Mouse (Mus musculus): ENCODE data around the gene Slc25a45.

Gene Slc25a45

DNA sequence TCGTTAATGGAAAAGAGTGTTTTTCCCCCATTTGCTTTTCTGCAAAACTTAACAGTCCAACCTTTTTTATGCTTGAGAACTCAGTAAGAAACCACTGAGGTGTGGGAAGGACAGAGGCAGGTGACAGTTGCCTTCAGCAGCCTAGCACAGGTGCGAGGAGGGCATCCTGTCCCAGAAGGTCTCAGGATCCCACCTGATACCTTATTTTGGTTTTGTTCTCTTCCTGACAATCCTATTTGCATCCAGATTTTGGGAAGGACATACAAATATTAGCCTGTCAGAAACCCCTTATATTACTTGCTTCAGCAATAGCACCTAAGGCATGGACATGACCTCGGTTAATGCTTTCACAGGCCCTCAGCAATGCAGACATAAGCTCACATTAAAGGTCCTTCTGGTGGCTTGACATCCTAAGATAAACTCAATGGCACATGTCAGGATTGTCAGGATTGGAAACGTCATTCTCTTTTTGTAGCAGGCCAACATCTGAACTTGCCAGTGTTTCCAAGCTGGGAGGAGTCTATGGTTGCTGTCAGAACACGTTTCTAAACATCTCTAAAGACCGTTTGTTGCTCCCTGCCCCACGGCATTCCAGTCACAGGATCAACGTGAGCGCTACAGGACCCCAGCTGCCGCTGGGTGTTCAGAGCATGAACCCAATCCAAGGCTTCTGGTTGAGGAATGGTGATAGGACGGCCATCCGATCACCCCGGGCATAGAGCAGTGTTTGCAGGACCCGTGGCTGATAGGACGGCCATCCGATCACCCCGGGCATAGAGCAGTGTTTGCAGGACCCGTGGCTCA, 37.3 kb upstream of the Slc25a45 start:
- DNase-seq (ENCODE audit: low spot score in 2 of 2) = no peak

DNA sequence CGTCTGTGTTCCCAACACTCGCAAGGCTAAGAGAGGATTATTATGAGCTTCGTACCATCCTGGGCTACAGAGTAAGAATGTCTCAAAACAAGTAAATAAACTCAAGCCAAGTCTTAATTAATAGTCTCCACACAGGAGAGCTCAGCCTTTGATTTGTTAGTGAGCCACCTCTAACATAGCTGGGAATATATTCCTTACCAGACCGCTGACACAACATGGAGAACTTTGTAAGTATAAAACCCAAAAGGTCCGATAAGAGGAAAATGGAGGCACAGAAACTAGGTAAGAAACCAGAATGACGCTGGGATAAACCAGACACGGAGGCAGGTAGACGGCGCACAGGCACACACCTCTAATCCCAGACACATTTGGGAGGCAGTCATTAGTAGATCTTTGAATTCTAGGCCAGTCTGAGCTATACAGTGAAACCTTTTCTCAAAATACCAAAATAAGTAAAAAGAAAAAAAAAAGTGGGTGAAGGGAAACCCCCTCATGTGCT, 36.7 kb upstream of the Slc25a45 start:
- no peak for DNase-seq (ENCODE audit: low spot score in 2 of 2)

DNA sequence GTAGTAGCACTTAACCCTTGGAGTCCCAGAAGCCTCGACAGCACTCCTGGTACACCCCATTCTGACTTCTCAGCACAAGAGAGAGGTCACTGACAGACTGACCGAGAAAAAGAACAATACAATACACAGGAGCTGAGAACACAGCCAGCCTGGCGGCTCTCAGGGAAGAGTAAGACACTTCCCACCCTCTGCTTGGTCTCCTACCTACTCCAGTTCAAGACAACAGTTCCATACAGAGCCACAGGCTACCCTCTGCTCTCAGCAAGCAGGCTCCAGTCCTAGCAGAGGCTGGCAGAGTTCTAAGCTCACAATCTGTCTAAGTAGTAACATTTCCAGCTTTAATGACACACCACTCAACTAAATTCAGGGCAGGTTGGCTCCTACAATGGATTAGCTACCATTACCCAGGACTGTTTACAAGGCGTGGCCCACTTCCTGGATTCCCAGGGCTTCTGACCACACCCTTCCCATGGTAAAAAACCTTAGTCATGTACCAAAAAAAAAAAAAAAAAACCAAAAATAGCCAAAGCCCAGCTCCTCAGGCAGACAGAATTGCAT, 36.1 kb upstream of the Slc25a45 start:
- no peak for DNase-seq (ENCODE audit: low spot score in 2 of 2)

DNA sequence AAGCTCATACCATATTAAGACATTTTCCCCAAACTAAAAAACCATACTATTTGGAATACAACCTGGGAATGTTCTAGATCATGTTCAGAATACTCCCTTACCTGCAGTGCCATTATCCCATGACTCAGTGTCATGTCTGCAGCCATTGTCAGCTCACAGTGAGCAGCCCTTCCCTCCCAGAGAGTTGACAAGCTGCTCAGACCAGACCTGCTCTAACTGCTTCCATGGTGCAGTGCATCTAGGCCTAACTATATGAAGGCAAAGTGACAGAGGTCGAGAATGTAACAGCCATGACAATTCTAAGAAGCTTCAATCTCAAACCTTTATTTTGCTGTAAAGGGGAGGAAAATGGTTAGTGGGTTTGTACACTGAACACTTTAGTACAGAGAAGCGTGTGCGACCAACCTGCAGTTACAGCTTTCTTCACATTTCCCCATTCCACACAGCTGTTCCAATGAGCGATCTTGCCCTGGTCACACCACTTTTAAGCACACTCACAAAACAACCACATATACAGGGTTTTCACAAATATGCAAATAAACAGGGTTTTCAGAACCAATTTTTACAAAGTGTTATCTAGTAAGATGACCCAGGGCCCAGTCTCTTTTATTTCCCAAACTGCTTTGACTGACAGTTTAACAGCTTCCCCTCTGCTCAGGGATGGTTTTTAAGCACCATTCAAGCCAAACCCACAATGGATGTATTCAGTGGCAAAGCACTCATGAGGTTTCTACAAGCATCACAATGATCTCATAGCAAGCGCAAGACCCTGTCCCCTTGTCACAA, 35.4 kb upstream of the Slc25a45 start:
- DNase-seq (ENCODE audit: low spot score in 2 of 2) = no peak

DNA sequence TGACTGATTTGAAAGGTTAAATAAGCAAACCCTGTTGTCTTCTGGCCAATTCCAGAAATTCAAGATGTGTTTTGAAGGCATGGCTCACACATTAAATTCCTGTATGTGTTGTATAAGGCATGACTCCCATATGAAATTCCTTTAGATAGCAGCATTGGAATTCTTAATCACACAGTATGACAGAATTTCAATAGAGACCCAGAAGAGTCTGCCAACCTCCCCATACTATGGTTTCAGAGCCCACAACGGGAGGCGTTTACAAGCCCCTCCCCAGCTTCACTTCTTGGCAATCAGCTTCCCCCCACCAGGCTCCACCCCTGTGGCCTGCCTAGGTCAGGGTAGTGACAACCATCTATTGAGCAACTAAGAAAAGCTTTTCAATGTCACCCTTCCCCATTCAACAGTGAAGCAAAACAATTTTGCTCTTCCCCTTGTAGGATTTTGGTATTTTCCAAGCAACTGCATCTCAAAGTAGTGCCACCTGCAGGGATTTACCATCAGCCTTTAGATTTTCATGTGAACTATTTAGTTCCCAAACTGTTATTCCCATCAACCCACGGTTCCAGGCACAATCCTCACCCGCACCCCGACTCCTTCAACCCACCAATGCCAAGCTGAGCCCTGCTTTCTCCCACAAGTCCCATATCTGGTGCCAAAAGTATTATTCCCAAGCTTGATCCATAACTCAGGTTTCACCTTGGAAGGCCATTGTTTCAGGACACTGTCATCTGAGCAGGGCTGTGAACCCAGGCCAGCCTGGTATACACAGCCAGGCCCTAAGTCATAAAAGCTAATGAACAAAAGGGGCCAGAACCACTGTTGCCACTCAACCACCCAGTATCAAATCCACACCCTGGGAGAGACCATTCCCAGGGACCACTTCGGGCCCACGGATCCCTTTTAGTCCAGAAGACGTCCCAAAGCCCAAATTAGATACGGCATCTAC, 34.5 kb upstream of the Slc25a45 start:
- no peak for DNase-seq (ENCODE audit: low spot score in 2 of 2)

DNA sequence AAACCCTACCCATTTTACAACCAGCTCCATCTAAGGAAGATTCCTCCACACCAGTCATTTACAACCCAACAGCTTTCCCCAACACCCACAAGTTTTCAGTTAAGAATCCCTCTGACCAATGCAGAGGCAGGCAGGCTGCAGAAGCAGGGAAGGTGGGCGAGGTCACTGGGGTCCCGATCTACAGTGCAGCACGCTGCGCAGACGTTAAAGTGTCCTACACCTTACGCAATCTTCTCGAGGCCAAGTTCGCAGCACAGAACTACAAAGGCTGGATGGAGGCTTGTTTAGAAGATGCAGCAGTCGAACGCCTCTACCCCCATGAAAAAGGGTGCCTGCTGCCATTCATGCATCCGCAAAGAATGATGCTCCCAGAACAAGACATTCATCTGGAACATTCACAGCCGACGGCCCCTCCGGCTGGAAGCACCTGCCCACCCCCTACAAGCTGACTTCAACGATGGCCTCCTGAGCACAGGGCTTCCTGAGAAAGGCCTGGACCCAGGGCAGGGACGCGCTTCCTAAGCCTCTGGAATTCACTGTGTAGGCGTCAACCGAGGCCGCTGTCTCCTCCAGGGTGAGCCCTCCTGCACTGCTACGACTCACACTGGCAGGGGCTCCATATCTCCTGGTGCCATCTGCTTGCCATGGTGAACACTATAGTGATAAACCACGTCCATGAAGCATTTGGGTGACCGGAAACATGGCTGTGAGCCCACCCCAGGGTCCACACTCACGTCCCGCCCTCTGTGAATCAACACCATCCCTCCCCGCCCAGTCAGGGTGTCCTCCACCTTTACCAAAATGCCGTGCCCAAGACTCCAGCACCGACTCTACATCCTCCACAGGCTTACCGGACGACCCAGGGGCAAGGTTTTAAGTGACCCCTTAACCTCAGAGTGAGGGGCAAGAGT, 33.6 kb upstream of the Slc25a45 start:
- DNase-seq (ENCODE audit: low spot score in 2 of 2) = no peak

DNA sequence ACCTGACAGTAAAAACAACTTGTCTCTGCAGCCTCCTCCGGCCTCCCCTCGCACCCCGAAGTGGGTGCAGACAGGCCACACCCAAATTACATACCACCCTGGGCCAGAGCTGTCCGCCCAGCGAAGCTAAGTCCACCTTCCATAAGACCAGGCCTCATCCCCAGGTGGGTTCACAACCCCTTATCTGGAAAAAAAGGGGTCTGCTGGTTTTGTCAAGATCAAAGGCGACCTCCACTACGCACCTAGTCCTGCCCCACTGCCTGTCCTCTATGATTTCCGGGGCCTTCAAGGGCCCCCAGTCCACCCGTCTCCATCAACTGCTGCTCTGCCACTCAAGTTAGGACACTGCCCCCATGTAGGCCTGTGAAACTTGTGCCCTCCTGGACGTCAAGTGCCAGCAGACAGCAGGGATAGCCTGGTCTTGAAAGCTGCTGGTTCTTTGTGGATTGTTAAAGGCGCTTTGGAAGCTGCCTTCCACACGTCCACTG, 32.7 kb upstream of the Slc25a45 start:
- DNase-seq (ENCODE audit: low spot score in 2 of 2) = no peak

DNA sequence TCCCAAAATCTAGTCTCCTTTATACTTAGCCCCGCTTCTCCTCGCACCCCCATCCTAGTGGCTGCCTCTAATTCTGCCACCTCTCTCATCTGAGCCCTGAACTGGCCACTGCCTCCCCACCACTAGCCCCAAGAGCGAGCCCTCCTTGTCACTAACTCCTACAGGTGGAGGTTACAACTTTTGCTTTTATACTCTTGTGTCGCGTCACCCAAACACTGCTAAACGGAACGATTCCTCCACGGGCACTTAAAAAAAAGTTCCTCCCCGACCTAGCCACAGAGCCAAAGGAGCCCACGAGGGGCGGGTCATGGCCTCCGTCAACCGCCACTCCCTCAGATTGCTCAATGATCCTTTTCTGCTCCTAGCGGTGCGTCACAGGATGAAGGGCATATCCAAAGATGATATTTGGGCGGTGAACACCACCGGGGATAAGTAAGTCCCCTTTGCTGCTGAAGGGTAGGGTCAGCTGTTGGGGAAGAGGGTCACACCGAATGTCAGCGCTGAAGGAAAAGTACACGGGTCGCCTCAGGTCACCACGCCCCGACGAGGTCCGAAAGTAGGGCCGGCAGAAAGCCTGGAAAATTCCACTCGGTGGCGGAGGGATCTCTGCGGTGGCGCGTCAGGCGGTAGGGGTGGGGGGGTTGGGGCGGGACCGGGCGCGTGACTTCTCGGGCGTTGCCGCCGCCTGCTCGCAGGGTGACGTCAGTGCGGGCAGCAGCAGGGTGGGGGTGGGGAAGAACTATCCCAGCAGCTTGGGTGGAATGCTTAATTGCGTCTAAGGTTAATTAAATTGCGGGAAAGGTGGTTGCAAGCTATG, 32.1 kb upstream of the Slc25a45 start:
- DNase-seq (ENCODE audit: low spot score in 2 of 2) = peak; percentile 84 to 86

DNA sequence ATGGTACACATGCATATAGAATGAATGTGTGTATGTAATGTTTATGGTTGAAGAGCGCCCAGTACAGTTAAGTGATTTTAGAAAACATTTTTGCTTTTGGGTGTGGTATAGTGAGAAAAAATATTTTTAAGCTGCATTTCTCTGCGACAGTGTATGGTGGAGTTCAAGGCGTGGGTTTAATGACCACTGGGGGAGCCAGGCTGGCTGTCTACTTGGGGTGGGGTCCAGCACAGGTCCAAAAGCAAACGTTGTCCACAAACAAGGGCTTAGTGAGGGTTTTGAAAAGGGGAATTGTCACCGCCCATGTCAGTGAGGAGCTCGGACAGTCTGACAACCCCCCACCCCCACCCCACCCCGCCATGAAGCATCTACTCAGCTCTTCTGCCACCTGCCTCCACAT, 31.5 kb upstream of the Slc25a45 start:
- DNase-seq (ENCODE audit: low spot score in 2 of 2) = peak in 1 of 2 experiments; percentile 35

DNA sequence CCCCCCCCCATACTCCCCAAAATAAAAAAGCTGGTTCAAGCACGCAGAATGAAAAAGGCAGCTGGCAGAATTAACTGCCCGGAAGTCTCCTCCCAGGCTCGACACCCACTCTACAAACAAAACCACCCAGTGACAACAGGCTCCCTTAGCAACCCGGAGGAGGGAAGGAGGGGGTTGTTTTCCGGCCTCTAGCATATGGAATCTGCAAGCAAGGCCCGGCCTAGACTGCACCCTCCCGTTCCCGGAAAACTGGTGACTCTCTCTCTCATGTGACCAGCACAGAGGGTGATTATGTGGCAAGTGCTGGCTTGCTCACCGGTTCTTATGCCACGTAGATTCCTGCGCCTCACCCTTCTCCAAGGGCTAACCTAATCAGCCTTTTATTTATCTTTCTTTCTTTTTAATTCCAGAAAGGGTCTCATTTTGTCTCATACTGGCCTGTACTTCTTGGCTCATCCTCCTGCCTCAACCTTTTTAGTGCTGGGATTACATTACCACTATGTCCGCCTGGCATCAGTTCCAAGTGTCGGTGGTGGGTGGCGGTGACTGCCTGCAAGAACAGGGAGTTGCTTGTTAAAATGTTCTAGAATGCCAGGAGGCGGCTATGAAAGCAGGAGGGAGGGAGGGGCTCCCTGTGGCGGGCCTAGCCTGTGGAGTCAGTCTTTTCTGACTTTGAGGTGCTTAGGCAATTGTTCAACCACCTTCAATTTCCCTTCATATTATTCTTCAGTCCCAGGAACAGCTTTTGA, 30.9 kb upstream of the Slc25a45 start:
- peak; percentile 59 to 80 for DNase-seq (ENCODE audit: low spot score in 2 of 2)

DNA sequence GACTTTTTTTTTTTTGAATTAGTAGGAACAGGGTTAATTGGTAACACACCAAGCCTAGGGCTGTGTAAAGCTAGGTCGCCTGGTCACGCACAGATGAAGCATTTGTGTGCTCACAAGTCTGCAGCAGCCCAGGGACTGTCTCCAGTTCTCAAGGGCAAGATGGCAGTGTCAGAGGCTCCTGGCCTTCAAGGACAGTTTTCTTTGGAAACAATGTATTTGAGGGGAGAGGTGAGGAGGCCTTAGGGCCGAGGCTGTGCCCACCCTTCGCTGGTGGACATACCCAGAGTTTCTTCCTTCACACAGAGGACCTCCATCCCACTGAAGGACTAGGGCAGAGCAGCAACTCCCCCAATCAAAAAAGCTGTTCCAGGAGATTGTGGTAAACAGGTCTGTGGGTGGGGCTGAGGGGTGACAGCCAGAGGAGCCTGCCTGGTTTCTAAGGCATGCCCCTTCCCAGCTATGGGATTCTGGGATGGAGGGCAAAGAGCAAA, 30.3 kb upstream of the Slc25a45 start:
- DNase-seq (ENCODE audit: low spot score in 2 of 2) = no peak

DNA sequence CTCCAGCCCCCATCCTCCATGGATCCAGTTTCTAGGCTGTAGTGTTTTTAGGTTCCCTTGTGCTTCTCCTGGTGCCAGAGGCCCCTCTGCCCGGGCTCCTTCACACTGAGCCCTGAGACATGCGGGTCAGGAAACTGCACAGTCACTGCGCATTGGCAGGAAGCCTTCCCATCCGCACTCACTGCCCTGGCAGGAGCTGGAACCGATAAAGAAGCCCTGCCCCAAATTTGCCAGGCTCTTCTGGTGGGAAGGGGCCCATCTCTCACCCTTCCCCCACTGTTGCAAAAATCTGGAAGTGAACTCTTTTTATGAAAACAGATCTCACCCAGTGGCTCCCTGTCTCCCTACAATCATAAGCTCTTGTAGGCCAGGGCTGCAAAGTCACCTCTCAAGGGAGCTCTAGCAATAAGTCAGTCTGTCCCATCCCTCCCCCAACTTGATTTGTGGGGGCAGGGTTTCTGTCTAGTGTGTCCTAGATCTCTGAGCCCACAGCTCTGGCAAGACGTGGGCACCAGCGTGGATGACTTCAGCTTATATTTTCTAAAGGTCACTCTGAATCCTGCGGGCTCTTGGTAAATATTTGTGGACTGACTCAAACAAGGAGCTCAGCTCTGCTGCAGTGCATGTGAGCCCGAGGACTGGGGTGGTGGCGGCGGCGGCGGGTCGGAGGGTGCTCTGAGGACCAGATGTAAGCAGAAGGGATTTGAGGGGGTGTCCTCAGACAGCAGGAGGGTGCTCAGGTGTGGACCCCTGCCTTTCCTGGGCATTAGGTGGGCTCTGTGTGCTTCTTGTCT, 29.4 kb upstream of the Slc25a45 start:
- DNase-seq (ENCODE audit: low spot score in 2 of 2) = no peak

DNA sequence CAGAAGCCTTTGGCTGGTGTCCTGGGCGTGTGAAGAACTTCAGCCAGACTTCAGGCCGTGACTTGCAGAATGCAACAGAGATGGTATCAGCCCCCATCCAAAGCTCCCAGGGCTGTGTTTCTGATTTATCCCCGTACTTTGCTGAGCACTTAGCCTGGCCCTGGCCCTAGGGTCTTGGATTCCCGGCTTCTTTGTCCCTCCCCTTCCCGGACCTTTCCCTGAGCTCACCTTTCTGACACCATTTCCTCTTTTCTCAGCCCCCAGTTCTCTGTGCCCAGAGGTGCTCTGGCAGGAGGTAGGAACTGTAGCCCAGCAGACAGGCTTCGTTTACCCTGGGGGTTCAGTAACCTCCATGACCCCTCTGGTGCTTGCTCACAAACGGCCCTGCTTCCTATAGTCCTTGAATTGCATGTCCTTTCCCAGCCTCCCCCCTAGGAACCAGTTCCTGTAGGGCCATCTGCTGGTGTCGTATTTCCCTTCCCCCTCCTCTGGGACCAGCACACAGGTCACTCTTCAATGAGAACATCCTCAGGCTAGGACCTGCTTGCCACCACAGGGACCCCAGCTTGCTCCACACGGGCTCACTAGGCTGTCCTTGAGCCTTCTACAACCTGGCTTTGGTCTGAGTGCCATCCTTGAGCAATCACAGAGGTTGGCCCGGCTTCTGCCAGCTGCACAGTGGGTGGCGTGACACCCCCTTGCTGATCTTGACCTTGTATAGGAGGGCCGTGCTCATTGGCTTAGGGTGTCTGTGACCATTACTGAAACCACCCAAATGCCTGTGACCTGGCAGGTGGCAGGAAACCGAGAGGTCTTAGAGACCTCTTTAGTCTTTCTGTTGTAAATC, 28.6 kb upstream of the Slc25a45 start:
- DNase-seq (ENCODE audit: low spot score in 2 of 2) = no peak

DNA sequence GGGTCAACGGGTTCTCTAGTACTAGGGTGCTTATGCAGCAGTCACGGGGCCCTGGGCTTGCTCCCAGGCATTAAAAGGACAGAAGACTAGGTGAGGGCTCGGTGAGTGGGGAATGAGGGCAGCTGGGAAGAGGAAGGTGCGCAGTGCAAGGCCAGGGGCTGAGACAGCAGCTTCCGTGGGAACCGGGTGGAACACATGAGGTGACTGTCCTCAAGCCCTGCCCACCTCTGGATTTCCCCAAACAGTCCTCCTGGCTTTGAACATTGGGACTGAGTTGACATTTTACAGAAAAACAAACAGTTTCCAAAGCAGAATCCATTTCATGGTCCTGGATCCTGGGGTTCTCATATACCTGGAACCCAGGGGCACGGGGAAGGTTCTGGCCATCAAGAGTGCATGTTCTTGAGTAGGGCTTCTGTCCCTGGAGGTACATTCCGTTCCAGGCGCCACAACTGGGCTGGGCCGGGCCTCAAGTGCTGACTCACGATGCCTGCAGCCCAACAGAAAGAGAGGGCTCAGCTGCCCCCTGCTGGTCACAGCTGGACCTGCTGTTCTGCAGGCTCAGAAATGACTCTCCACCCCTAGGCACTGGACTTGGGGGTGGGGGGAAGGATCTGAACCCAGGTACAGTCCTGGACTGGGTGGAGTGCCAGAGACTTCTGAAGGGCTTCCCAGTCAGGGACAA, 27.6 kb upstream of the Slc25a45 start:
- peak; percentile 93 for DNase-seq (ENCODE audit: low spot score in 2 of 2)

DNA sequence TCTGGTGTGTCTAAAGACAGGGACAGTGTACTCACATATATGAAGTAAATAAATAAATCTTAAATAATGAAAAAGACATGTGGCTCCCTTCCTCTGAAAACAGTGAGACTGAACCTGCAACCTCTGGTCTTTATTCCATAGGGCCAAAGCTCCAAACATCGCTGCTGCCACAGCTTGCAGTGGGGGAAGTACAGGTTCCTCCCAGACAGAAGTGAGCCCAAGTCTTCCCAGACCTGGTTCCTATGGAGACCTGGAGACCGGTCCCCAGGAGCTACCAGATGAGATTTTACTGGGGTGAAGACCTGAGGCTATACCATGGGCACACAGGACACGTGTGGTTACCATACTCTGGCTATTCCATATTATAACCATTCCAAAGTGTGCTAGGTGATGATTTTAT, 26.7 kb upstream of the Slc25a45 start:
- no peak for DNase-seq (ENCODE audit: low spot score in 2 of 2)

DNA sequence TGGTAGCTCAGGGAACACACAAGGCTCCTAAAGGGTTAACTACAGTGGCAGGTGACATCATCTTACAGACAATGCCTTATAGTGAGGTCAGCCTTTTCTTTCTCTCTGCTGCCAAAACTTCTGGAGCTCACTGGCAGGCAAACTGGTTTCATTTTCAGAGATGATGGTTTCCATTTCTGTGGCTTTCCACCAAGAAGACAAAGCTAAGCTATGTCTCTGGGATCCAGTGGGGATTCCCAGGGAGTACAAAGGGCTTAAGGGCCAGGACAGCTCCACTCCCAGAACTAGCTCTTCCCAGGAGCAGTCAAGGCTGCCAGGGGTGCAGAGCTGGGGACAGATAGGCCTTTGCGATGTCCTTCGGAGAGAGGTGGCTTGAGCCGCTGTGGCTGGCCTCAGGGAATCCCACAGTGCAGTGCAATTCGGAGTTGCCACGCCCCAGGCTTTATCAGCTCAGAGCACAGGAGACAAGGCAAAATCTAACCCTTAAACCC, 26.1 kb upstream of the Slc25a45 start:
- DNase-seq (ENCODE audit: low spot score in 2 of 2) = no peak
